Mouse (Mus musculus): ENCODE measurements around the gene Fgf3. TPM values are rescaled to one million over a fixed set of nuclear protein-coding genes. Genes with fewer than 3 reads are reported as not detected.

Gene Fgf3
- total and polyA plus RNA-seq, 2 experiments from 2014 or later, result 0.33 to 3.5 TPM

- WGBS, result 38% methylated on average over 7 of the region's 7 CpGs
- no peak for TF ChIP-seq CTCF (IDR thresholded peaks at IDR 0.05)
Observed at GRCm38 (mm10) chr7:144821901-144822300, 16.0 kb upstream of the Fgf3 start.

DNA sequence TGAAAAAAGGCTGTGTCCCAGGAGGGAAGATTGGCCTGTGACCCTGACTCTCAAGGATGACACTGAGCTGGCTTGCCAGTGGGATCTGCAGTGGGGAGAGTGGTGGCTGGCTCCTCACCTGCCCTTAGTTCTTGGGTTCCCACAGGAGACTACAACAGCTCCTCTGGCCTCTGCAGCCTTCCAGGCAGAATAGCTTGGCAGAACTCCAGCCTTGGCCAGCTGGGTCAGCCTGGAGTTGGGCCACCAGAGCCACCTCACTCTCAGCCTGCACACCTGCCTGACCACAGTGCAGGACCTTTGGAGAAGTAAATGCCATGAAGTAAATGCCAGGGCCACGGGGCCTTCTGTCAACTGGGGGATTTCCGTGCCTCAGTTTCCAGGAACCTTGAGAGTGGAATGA lies 13.9 kb upstream of the Fgf3 start:
- 86% methylated on average over 2 of the region's 2 CpGs for whole genome bisulfite sequencing
- TF ChIP-seq CTCF (IDR thresholded peaks at IDR 0.05), result no peak
- Histone ChIP-seq H3K4me3 (ENCODE audit: low read depth, low read length) (no peak overlapping the region), H3K27ac (ENCODE audit: low read depth, low read length) (no peak overlapping the region), H3K27me3 (ENCODE audit: insufficient read depth, low read length) (no peaks in the 10 kb centered on the region), H3K9me3 (ENCODE audit: low read length) (no peaks in the 10 kb centered on the region), H3K4me2 (ENCODE audit: low read depth, low read length, poor library complexity, severe bottlenecking) (no peak overlapping the region), H3K9ac (replicated peaks; ENCODE audit: low read length, poor library complexity, severe bottlenecking) (no peak overlapping the region), H3K36me3 (ENCODE audit: insufficient read depth, low read length) (no peaks in the 10 kb centered on the region), H3K4me1 (ENCODE audit: insufficient read depth, low read length) (no peaks in the 10 kb centered on the region)
- DNase-seq (ENCODE audit: low spot score) (no peak), ATAC-seq (ENCODE audit: low FRiP score) (no peak)

More at GRCm38 (mm10) chr7:144821901-144822300, 16.0 kb upstream of the Fgf3 start:
- no peak for DNase-seq (ENCODE audit: low spot score)
- no peak overlapping the region for H3K4me2 ChIP-seq (ENCODE audit: low read depth, low read length, poor library complexity, severe bottlenecking)
- peaks cover 7% of the 10 kb centered on the region; the same call in 1 of the 2 replicates for H3K9me3 ChIP-seq (ENCODE audit: low read length)
- H3K9ac ChIP-seq (replicated peaks; ENCODE audit: low read length, poor library complexity, severe bottlenecking), result no peak overlapping the region
- no peak overlapping the region for H3K4me3 ChIP-seq (ENCODE audit: low read depth, low read length)
- H3K27me3 ChIP-seq (ENCODE audit: insufficient read depth, low read length), result no peaks in the 10 kb centered on the region
- H3K4me1 ChIP-seq (ENCODE audit: insufficient read depth, low read length), result no peaks in the 10 kb centered on the region
- no peak for ATAC-seq (ENCODE audit: low FRiP score)
- H3K36me3 ChIP-seq (ENCODE audit: insufficient read depth, low read length), result no peaks in the 10 kb centered on the region
- no peak overlapping the region for H3K27ac ChIP-seq (ENCODE audit: low read depth, low read length)

DNA sequence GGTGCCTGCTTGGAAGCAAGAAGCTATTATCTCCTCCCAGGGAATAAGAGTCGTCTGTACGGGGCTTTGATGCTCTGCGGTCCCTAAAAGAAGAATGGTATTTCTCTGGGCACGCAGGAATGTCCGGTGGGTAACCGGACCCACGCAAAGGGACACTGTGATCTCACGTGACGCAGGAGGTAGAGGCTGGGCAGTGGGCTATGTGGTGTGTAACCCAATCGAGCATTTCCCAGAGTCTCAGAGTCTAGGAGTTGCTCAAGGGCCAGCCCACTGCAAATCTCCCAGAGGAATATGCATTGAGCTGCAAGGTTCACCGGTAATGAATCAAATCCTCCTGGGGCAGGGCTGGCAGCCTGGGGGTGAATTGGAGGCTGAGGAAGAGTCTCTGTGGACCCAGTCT lies 9.5 kb upstream of the Fgf3 start:
- Histone ChIP-seq H3K9ac (replicated peaks; ENCODE audit: low read length, poor library complexity, severe bottlenecking) (no peak overlapping the region), H3K4me1 (ENCODE audit: insufficient read depth, low read length) (no peaks in the 10 kb centered on the region), H3K27ac (ENCODE audit: low read depth, low read length) (no peak overlapping the region), H3K36me3 (ENCODE audit: insufficient read depth, low read length) (no peaks in the 10 kb centered on the region), H3K9me3 (ENCODE audit: low read length) (no peaks in the 10 kb centered on the region), H3K4me2 (ENCODE audit: low read depth, low read length, poor library complexity, severe bottlenecking) (no peak overlapping the region), H3K4me3 (ENCODE audit: low read depth, low read length) (no peak overlapping the region), H3K27me3 (ENCODE audit: insufficient read depth, low read length) (no peaks in the 10 kb centered on the region)
- TF ChIP-seq CTCF (IDR thresholded peaks at IDR 0.05), result no peak
- no peak for DNase-seq (ENCODE audit: low spot score)
- 51% methylated on average over 11 of the region's 11 CpGs for WGBS
- ATAC-seq (ENCODE audit: low FRiP score), result no peak

- Histone ChIP-seq H3K4me3 (ENCODE audit: low read depth, low read length) (peak overlapping the region; percentile 43), H3K9me3 (ENCODE audit: low read length) (no peaks in the 10 kb centered on the region), H3K36me3 (ENCODE audit: insufficient read depth, low read length) (no peaks in the 10 kb centered on the region), H3K4me2 (ENCODE audit: low read depth, low read length, poor library complexity, severe bottlenecking) (peak overlapping the region; percentile 65), H3K27ac (ENCODE audit: low read depth, low read length) (no peak overlapping the region), H3K27me3 (ENCODE audit: insufficient read depth, low read length) (peaks cover 57% of the 10 kb centered on the region), H3K4me1 (ENCODE audit: insufficient read depth, low read length) (peaks cover 5% of the 10 kb centered on the region; the same call in 1 of the 2 replicates), H3K9ac (replicated peaks; ENCODE audit: low read length, poor library complexity, severe bottlenecking) (peak overlapping the region; percentile 19; the same call in 1 of the 2 replicates)
- WGBS, result under 1% methylated on average over 93 of the region's 94 CpGs
- DNase-seq (ENCODE audit: low spot score), result peak; percentile 5
- no peak for TF ChIP-seq CTCF (IDR thresholded peaks at IDR 0.05)
- ATAC-seq (ENCODE audit: low FRiP score), result no peak
Observed at GRCm38 (mm10) chr7:144838522-144839503, 930 bp downstream of the Fgf3 start.

- no peaks in the 10 kb centered on the region for H3K4me1 ChIP-seq (ENCODE audit: insufficient read depth, low read length)
- ATAC-seq (ENCODE audit: low FRiP score), result no peak
- no peak overlapping the region for H3K4me3 ChIP-seq (ENCODE audit: low read depth, low read length)
- H3K9ac ChIP-seq (replicated peaks; ENCODE audit: low read length, poor library complexity, severe bottlenecking), result no peak overlapping the region
- H3K9me3 ChIP-seq (ENCODE audit: low read length), result no peaks in the 10 kb centered on the region
- no peak for DNase-seq (ENCODE audit: low spot score)
- H3K27ac ChIP-seq (ENCODE audit: low read depth, low read length), result no peak overlapping the region
- H3K4me2 ChIP-seq (ENCODE audit: low read depth, low read length, poor library complexity, severe bottlenecking), result no peak overlapping the region
- peak; percentile 66 for TF ChIP-seq CTCF (IDR thresholded peaks at IDR 0.05)
- H3K36me3 ChIP-seq (ENCODE audit: insufficient read depth, low read length), result no peaks in the 10 kb centered on the region
- H3K27me3 ChIP-seq (ENCODE audit: insufficient read depth, low read length), result peaks cover 2% of the 10 kb centered on the region; the same call in 1 of the 2 replicates
- WGBS, result 28% methylated on average over 4 of the region's 4 CpGs
Observed at GRCm38 (mm10) chr7:144846158-144846557, 8.3 kb downstream of the Fgf3 start.

GRCm38 (mm10) chr7:144847067-144847466 lies 9.2 kb downstream of the Fgf3 start, which contains the start of gene Fgf4:
Gene Fgf4 (plus strand): TSS chr7:144847367.
- Histone ChIP-seq H3K4me1 (ENCODE audit: insufficient read depth, low read length) (no peaks in the 10 kb centered on the region), H3K4me3 (ENCODE audit: low read depth, low read length) (no peak within 1 kb of the TSS), H3K27me3 (ENCODE audit: insufficient read depth, low read length) (no peaks in the 10 kb centered on the region), H3K9ac (replicated peaks; ENCODE audit: low read length, poor library complexity, severe bottlenecking) (no peak within 1 kb of the TSS), H3K4me2 (ENCODE audit: low read depth, low read length, poor library complexity, severe bottlenecking) (no peak within 1 kb of the TSS), H3K27ac (ENCODE audit: low read depth, low read length) (no peak within 1 kb of the TSS), H3K9me3 (ENCODE audit: low read length) (no peaks in the 10 kb centered on the region), H3K36me3 (ENCODE audit: insufficient read depth, low read length) (no peaks in the 10 kb centered on the region)
- DNase-seq (ENCODE audit: low spot score), result no peak
- no peak for ATAC-seq (ENCODE audit: low FRiP score)
- TF ChIP-seq CTCF (IDR thresholded peaks at IDR 0.05), result no peak

Measured in midbrain, postnatal 0 days (tissue).